24 mouse cellular contexts compared by ENCODE assay signal in the genomic region with DNA sequence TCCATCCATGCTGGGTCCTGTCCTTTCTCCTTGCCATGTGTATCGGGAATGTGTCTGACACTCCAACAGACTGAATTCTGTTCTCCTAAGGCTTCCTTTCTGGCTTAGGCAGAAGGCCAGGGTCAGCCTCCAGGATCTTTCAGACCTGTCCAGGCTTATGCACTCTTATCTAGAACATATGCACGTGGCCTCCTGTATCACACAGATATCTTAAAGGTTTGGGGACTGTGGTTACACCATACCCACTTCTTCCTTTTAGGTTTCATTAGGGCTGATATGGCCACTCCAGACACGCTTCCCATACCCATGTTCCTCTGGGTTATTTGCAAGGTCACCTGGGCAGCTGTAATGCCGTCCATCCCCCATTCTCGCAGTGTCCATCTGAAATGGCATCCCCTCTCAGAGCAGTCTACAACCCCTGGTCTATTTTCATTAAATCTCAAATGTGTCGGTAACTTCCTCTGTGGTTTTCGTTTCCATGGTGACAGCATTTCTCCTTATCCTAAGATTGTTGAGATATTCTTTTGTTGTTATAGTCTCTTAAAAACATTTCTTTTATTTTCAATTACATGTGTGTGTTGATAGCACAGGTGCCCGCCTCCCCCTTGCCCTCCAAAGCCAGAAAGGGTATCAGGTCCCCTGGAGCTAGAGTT.
DNase-seq lines count a peak whose midpoint lies in the region; ATAC-seq lines count a peak whose summit lies in the region.
"Had no signal": no experiment of that assay in that cellular context is flagged by ENCODE, and none has a peak within 500 bp of the region (broad histone marks: within the 10 kb centered on the region; RNA-seq: fewer than 3 reads in every experiment).

No protein-coding gene starts in this region.

- no peak overlapping the region for H3K4me3 ChIP-seq in liver, embryonic 16.5 days (ENCODE audit: low read depth, low read length)
- no peak overlapping the region for H3K4me3 ChIP-seq in neural tube, embryonic 15.5 days (replicated peaks)
- H3K4me3 ChIP-seq: embryonic facial prominence, embryonic 15.5 days; forebrain, embryonic 10.5 days; heart, adult 2 months; hindbrain, embryonic 13.5 days; limb, embryonic 12.5 days had no signal

- H3K27me3 ChIP-seq in liver, embryonic 16.5 days (ENCODE audit: control insufficient read depth, insufficient read depth, low read depth, low read length), result no peaks in the 10 kb centered on the region
- H3K27me3 ChIP-seq in neural tube, embryonic 15.5 days (replicated peaks), result no peaks in the 10 kb centered on the region
- H3K27me3 ChIP-seq: embryonic facial prominence, embryonic 15.5 days; hindbrain, embryonic 13.5 days; limb, embryonic 12.5 days had no signal

- DNase-seq in heart, adult 11 months, result peak; percentile 61
- no peak for DNase-seq in heart, adult 9 months (ENCODE audit: low spot score in 2 of 2)
- peak; percentile 17 for DNase-seq in CD4-positive helper T cell, adult 2 months (ENCODE audit: low read depth, low spot score)
- DNase-seq in spleen, adult 18-20 months, result no peak
- DNase-seq in testis, postnatal 10 days (ENCODE audit: low spot score), result no peak
- DNase-seq: adrenal gland, postnatal 14 days; cerebellum, adult 8-10 months; cerebellum, postnatal 36 days; gastrocnemius, postnatal 14 days; heart, adult 2 months; kidney, adult 2 months; kidney, postnatal 36 days; lung, adult 2 months; lung, postnatal 14 days; right cerebral cortex, postnatal 14 days; thymus, postnatal 25 days had no signal

- ATAC-seq in granulocyte monocyte progenitor cell, adult 5-6 weeks (replicated peaks; ENCODE audit: poor library complexity, severe bottlenecking), result peak; percentile 79
- ATAC-seq in liver, embryonic 16.5 days (ENCODE audit: low read depth), result peak; percentile 45; the same call in 1 of the 2 replicates
- ATAC-seq in neural tube, embryonic 15.5 days (ENCODE audit: low FRiP score), result no peak
- ATAC-seq: forebrain, embryonic 16.5 days had no signal

- no peak overlapping the region for H3K27ac ChIP-seq in liver, embryonic 16.5 days (ENCODE audit: low read length)
- H3K27ac ChIP-seq in neural tube, embryonic 15.5 days (replicated peaks), result no peak overlapping the region
- H3K27ac ChIP-seq: embryonic facial prominence, embryonic 15.5 days; forebrain, embryonic 10.5 days; heart, adult 2 months; hindbrain, embryonic 13.5 days; limb, embryonic 12.5 days had no signal

- 42% methylated on average over 8 of the region's 8 CpGs for WGBS in liver, embryonic 16.5 days (ENCODE audit: insufficient replicate concordance)
- WGBS in neural tube, embryonic 15.5 days, result 91% methylated on average over 8 of the region's 8 CpGs

- H3K4me1 ChIP-seq in liver, embryonic 16.5 days (ENCODE audit: control insufficient read depth, low read depth, low read length), result peaks cover 6% of the 10 kb centered on the region
- no peaks in the 10 kb centered on the region for H3K4me1 ChIP-seq in neural tube, embryonic 15.5 days
- H3K4me1 ChIP-seq: forebrain, embryonic 10.5 days; hindbrain, embryonic 13.5 days had no signal

- H3K9me3 ChIP-seq in liver, embryonic 16.5 days (replicated peaks; ENCODE audit: control insufficient read depth, low read length), result no peaks in the 10 kb centered on the region
- no peaks in the 10 kb centered on the region for H3K9me3 ChIP-seq in neural tube, embryonic 15.5 days (replicated peaks)
- H3K9me3 ChIP-seq: embryonic facial prominence, embryonic 15.5 days; hindbrain, embryonic 13.5 days; limb, embryonic 12.5 days had no signal

- H3K4me2 ChIP-seq in liver, embryonic 16.5 days (ENCODE audit: low read depth, low read length), result no peak overlapping the region
- H3K4me2 ChIP-seq in neural tube, embryonic 15.5 days, result no peak overlapping the region
- H3K4me2 ChIP-seq: embryonic facial prominence, embryonic 15.5 days; hindbrain, embryonic 13.5 days; limb, embryonic 12.5 days had no signal

- H3K9ac ChIP-seq in liver, embryonic 16.5 days (ENCODE audit: low read depth, low read length), result no peak overlapping the region
- no peak overlapping the region for H3K9ac ChIP-seq in neural tube, embryonic 15.5 days (replicated peaks)
- H3K9ac ChIP-seq: embryonic facial prominence, embryonic 15.5 days; hindbrain, embryonic 13.5 days; limb, embryonic 12.5 days had no signal

- no peaks in the 10 kb centered on the region for H3K36me3 ChIP-seq in liver, embryonic 16.5 days (ENCODE audit: control insufficient read depth, insufficient read depth)
- H3K36me3 ChIP-seq in neural tube, embryonic 15.5 days, result peaks cover 7% of the 10 kb centered on the region; the same call in 1 of the 2 replicates

Comparison
In these comparisons a context has a peak if more than half of its experiments do, and no peak if none do; other contexts are left out.
1. DNase-seq: peak in heart, adult 11 months (single experiment) and CD4-positive helper T cell, adult 2 months (single experiment); none in heart, adult 9 months (0 of 2), spleen, adult 18-20 months (0 of 2) and testis, postnatal 10 days (single experiment).